Mouse (Mus musculus): ENCODE data around the gene Dnaic2. TPM values are rescaled to one million over a fixed set of nuclear protein-coding genes. Genes with fewer than 3 reads are reported as not detected.

Gene Dnaic2
- total RNA-seq, 2 experiments from 2014 or later = not detected

DNA sequence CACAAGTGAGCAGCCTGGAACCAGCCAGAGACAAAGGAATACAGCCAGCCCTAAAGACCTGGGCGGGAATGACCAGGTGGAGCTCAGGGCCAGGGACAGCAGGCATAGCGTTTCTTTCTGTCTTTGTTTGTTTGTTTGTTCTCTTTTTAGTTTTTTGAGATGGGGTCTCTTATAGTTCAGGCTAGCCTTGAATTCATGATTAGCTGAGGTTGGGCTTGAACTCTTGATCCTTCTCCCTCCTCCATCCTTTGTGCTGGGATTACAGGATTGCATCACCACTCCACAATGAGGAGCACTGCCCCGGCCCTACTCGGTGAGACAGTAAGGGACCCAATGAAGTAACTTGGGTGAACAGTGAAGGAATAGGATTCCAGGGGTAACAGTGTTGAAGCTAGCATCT lies 67.5 kb downstream of the Dnaic2 start:
- ATAC-seq (replicated peaks; ENCODE audit: poor library complexity, severe bottlenecking) = no peak

DNA sequence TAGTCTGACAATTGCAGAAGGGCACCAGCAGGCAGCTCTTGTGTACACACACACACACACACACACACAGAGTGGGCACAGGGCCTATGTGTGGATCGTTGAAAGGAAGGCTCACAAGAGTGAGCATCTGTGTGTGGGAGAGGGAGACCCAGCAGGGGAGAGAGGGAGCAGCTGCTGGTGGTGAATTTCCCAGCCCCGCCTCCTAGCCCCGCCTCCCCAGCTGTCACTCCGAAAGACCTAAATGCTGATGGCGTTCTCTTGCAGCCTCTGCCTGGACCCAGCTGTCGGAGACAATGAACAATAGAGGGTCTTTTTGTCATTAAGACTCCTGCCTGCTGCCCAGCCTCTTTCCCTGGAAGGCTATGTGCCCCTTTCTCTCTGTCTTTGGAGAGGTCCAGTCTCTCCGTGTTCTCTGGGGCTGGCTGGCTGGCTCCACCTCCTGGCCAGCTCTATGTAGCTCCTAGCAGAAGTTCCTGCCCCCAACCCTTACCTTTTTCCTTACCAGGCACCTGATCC lies 68.1 kb downstream of the Dnaic2 start:
- ATAC-seq (replicated peaks; ENCODE audit: poor library complexity, severe bottlenecking) = 0 out of 2 replicates have a peak, but pooled peaks have one; percentile 18

DNA sequence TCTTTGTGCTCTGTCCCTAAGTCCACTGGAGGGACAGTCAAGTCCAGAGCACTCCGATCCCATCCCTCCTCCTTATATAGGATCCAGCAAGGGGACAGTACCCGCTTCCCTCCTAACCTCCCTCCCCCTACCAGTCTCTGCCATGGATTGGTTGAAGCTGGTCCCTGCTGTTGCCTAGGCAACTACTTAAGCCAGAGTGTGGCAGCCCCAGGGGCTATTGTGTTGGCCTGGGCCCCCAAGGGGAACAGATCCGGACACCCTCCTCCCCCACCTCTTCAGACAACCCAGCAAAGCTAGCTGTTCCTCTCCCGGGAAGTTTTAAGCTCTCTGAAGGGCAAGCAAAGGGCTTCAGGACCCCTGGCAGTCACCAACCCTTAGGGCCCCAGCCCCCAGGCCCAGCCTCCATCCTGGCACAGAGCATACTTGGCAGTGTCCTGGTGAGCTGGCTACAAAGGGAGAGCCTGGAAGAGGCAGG lies 68.7 kb downstream of the Dnaic2 start, which contains the start of gene Btbd17:
Gene Btbd17, minus strand, starts transcription at position 98 of the 475 bp plus-strand sequence.
- no peak for ATAC-seq (replicated peaks; ENCODE audit: poor library complexity, severe bottlenecking)

DNA sequence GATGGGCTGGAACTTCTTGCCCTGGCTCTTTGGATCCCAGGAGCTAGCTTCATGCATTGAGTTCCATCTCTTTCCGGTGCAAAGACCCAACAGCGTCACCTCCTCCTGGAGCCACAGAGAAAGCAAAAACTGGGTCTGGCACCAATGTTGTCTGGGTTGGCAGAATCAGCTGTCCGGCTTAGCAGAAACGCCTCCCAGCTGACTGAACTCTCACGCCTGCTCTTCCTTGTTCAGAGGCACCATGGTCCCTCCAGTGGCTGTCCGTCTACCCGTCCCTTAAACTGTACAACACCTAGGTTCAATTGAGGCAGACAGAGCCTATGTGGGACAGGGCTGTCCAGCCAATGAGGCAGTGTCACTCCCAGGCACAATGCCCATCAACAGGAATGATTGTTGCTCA lies 70.0 kb downstream of the Dnaic2 start:
- no peak for ATAC-seq (replicated peaks; ENCODE audit: poor library complexity, severe bottlenecking)

DNA sequence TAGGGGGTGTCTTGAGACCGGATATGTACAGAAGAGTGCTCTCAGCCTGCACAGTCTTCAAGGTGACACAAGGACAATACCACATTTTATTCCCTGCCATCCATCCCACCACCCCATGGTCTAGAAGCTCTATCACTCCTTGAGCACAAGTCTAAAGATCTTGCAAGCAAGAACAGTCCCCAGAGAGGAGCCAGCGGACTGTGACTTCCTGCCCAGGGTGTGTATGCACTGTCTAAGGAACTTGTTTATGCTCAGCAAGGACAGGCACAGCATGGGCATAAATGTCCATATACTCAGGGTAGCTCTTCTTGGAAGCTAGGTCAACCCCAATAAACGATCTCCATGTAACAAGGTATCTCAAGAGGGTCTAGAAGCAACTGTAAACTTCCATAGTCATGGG lies 70.8 kb downstream of the Dnaic2 start:
- no peak for ATAC-seq (replicated peaks; ENCODE audit: poor library complexity, severe bottlenecking)

DNA sequence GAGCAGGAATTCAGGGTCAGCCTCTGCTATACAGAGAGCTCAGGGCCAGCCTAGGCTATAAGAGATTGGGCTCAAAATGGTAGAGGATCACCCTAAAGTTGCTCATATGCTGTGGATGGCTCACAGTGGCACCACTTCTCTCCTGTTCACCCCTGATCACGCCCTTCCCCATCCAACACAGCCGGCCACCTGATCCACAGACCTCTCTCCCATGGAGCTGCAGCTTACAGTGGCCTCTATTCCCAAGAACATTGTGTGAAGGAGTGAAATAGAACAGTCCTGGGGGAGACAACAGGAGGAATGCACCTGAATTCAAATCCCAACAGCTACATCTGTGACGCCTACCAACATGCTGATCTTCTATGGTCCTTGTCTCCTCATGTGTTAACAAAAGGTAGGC lies 71.4 kb downstream of the Dnaic2 start, which contains the start of gene Gpr142:
Gene Gpr142, plus strand, starts transcription at position 301 of the 400 bp plus-strand sequence.
- ATAC-seq (replicated peaks; ENCODE audit: poor library complexity, severe bottlenecking) = no peak

DNA sequence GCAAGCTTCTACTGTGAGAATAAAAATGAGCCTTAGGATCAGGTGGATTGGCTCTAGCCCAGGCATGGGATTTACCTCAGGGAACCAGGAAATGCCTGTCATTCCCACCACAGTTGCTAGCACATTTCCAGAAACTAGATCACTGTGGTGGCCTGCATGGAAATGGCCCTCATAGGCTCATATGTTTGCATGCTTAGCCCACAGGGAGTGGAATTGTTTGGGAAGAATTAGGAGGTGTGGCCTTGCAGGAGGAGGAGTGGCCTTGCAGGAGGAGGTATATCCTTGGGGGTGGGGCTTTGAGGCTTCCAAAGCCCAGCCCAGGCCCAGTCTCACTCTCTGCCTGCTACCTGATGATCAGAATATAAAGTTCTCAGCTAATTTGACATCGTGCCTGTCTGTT lies 74.7 kb downstream of the Dnaic2 start:
- ATAC-seq (replicated peaks; ENCODE audit: poor library complexity, severe bottlenecking) = no peak

DNA sequence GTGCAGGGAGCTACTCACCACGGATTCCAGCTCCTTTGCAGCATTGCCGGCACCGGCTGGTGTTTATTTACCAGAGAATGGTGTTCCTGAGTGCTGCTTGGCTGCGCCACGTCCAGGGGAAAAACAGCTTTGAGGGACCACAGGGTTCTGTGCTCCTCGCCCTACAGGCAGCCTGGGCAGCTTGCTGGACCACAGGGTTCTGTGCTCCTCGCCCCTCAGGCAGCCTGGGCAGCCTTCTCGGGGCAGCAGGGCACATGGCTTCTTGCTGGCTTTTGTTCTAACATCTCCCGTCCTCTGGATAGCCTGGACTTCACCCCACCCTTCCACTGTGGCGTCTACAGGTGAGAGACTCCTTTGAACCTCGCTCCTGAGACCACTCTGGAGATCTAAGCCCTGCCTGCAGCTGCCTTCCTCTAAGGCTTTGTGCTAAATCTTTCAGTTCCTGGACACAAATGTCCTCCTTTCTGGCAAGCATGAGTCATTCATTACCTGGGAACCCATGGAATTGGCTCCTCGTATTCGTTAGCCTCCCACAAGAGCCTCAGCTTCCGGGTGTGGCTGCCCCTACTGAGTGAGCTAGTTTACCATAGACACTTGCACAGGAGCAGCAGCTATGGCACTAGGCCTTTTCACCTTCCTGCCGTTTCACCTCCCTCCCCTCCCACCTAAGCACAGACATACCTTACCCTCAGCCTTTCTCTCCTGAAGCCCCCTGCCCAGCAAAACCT lies 75.5 kb downstream of the Dnaic2 start:
- no peak for ATAC-seq (replicated peaks; ENCODE audit: poor library complexity, severe bottlenecking)

DNA sequence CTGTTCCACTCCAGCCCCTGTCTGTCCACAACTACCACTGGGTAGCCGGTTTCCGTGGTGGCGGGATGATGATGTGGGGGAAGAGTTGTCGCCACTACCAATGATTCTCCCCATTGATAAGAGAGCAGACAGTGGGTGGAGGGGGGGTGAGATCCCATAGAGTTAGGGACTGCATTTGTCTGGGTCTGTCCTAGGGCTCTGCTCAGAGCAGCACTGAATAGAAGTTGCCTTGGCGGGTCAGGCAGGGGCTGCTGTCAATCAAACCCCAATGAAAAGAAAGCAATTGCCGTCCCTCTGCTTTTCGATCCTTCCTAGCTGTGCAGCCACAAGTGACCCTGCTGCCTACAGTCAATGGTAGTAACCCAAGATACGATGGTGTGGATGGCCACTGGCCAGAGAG lies 76.8 kb downstream of the Dnaic2 start:
- no peak for ATAC-seq (replicated peaks; ENCODE audit: poor library complexity, severe bottlenecking)

DNA sequence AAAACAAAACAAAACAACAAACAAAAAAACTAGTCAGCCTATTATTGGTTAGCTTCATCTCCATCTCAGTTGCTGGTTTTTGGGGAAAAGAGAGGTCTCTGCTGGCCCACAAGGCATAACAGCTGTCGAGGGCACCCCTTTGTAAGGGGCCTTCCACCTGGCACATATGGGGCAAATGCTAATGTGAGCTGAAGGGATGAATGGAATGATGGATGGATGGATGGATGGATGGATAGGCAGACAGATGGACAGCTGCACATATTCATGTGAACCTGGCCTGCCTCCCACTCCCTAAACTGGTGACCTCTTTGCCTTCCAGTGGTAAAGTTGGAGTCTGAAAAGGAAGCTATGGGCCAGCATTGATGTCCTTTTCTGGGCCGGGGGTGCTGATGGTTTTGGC lies 79.8 kb downstream of the Dnaic2 start:
- no peak for ATAC-seq (replicated peaks; ENCODE audit: poor library complexity, severe bottlenecking)

Other genes starting within 250 kb of the Dnaic2 start
- 2,916 and 3,176 TPM in 2 replicates for gene Rpl38, start 58.9 kb upstream of the Dnaic2 start, total RNA-seq (2014; fragmentation: Nextera tagmentation)
- 2,043 and 3,376 TPM in 2 replicates for gene Rpl38, start 58.9 kb upstream of the Dnaic2 start, total RNA-seq (2017)
- gene Ttyh2, start 52.0 kb upstream of the Dnaic2 start, total RNA-seq (2014; fragmentation: Nextera tagmentation) = 6.5 and 8.7 TPM in 2 replicates
- 4.0 and 4.9 TPM in 2 replicates for gene Ttyh2, start 52.0 kb upstream of the Dnaic2 start, total RNA-seq (2017)
- 1.3 TPM in 1 of 2 replicates, not detected in the other for gene Kif19a, start 38.0 kb downstream of the Dnaic2 start, total RNA-seq (2014; fragmentation: Nextera tagmentation)
- not detected in 2 replicates for gene Kif19a, start 38.0 kb downstream of the Dnaic2 start, total RNA-seq (2017)
- gene Btbd17, start 68.5 kb downstream of the Dnaic2 start, total RNA-seq (2014; fragmentation: Nextera tagmentation) = 0.54 TPM in 1 of 2 replicates, not detected in the other
- gene Btbd17, start 68.5 kb downstream of the Dnaic2 start, total RNA-seq (2017) = not detected in 2 replicates
- not detected in 2 replicates for gene Gpr142, start 71.5 kb downstream of the Dnaic2 start, total RNA-seq (2014; fragmentation: Nextera tagmentation)
- not detected in 2 replicates for gene Gpr142, start 71.5 kb downstream of the Dnaic2 start, total RNA-seq (2017)
- gene Gprc5c, start 123.7 kb downstream of the Dnaic2 start, total RNA-seq (2014; fragmentation: Nextera tagmentation) = not detected in 2 replicates
- not detected in 2 replicates for gene Gprc5c, start 123.7 kb downstream of the Dnaic2 start, total RNA-seq (2017)
- 11.4 and 12.6 TPM in 2 replicates for gene Cd300a, start 162.6 kb downstream of the Dnaic2 start, total RNA-seq (2014; fragmentation: Nextera tagmentation)
- gene Cd300a, start 162.6 kb downstream of the Dnaic2 start, total RNA-seq (2017) = 14.3 and 20.8 TPM in 2 replicates
- gene Cd300lb, start 207.0 kb downstream of the Dnaic2 start, total RNA-seq (2014; fragmentation: Nextera tagmentation) = 24.4 and 25.9 TPM in 2 replicates
- gene Cd300lb, start 207.0 kb downstream of the Dnaic2 start, total RNA-seq (2017) = 17.4 and 17.7 TPM in 2 replicates
- not detected in 2 replicates for gene Cd300c, start 241.7 kb downstream of the Dnaic2 start, total RNA-seq (2014; fragmentation: Nextera tagmentation)
- gene Cd300c, start 241.7 kb downstream of the Dnaic2 start, total RNA-seq (2017) = not detected in 2 replicates